Mouse (Mus musculus) lung, adult 18-20 months (tissue): Measurements from ENCODE around the gene Ikzf3.

Source experiments
- DNase-seq, 2 experiments: peaks; one replicate each; pipeline ENCODE4 v3.0.0; 2022; ENCODE audit warnings: mixed read lengths in 2 of 2

The Ikzf3 gene

GRCm38 (mm10) chr11:98545711-98546231 is at the start of gene Ikzf3:
Ikzf3 (minus strand) TSS chr11:98546031.
- DNase-seq = peak; percentile 38 to 40

- no peak for DNase-seq
These were observed 49.6 kb upstream of the Ikzf3 start for GRCm38 (mm10) chr11:98595473-98595872.

GRCm38 (mm10) chr11:98595021-98595420 is 49.2 kb upstream of the Ikzf3 start:
- DNase-seq = no peak

GRCm38 (mm10) chr11:98590548-98591445 is 45.0 kb upstream of the Ikzf3 start:
- no peak for DNase-seq

- no peak for DNase-seq
These were observed 43.5 kb upstream of the Ikzf3 start for GRCm38 (mm10) chr11:98589306-98589705.

GRCm38 (mm10) chr11:98588833-98589281 is 43.0 kb upstream of the Ikzf3 start:
- DNase-seq = peak in 1 of 2 experiments; percentile 24

- peak; percentile 92 to 95 for DNase-seq
These were observed 42.1 kb upstream of the Ikzf3 start for GRCm38 (mm10) chr11:98587684-98588546.

GRCm38 (mm10) chr11:98586892-98587563 is 41.2 kb upstream of the Ikzf3 start, which contains the start of gene Ormdl3:
Ormdl3 (minus strand) TSS chr11:98587368.
- peak; percentile 98 for DNase-seq

GRCm38 (mm10) chr11:98586087-98586891 is 40.5 kb upstream of the Ikzf3 start:
- no peak for DNase-seq

- no peak for DNase-seq
These were observed 38.9 kb upstream of the Ikzf3 start for GRCm38 (mm10) chr11:98584629-98585177.

GRCm38 (mm10) chr11:98584146-98584545 is 38.3 kb upstream of the Ikzf3 start:
- DNase-seq = no peak

GRCm38 (mm10) chr11:98583571-98583970 is 37.7 kb upstream of the Ikzf3 start:
- DNase-seq = no peak

- no peak for DNase-seq
These were observed 37.4 kb upstream of the Ikzf3 start for GRCm38 (mm10) chr11:98583265-98583552.

GRCm38 (mm10) chr11:98582551-98583264 is 36.9 kb upstream of the Ikzf3 start:
- DNase-seq = no peak

GRCm38 (mm10) chr11:98582030-98582388 is 36.2 kb upstream of the Ikzf3 start:
- no peak for DNase-seq

- DNase-seq = no peak
These were observed 35.6 kb upstream of the Ikzf3 start for GRCm38 (mm10) chr11:98581286-98582029.

- no peak for DNase-seq
These were observed 34.7 kb upstream of the Ikzf3 start for GRCm38 (mm10) chr11:98580301-98581121.

GRCm38 (mm10) chr11:98577776-98578175 is 31.9 kb upstream of the Ikzf3 start:
- no peak for DNase-seq

- DNase-seq = no peak
These were observed 23.6 kb upstream of the Ikzf3 start for GRCm38 (mm10) chr11:98569461-98569860.
